Mouse (Mus musculus) stomach, postnatal 0 days (tissue): ENCODE data around the gene Myh7b.

Source experiments
- CTCF ChIP-seq: IDR thresholded peaks from 2 replicates; pipeline ENCODE4 v1.5.1; 2016; ENCODE audit warnings: antibody characterized with exemption, low read depth, mild to moderate bottlenecking, moderate library complexity
- EP300 ChIP-seq: optimal IDR thresholded peaks from 2 replicates; pipeline ENCODE3; 2016; ENCODE audit warnings: antibody characterized with exemption

GRCm38 (mm10) chr2:155628519-155628918, 17.5 kb downstream of the Myh7b start:
- no peak for TF ChIP-seq CTCF
- TF ChIP-seq EP300: no peak
